Mouse (Mus musculus) spleen, postnatal 14 days (tissue): ENCODE results near the gene Smtnl1.

Experiments used
- DNase-seq, 2 experiments: peaks; one replicate each; pipeline ENCODE4 v3.0.0; 2021 to 2022; ENCODE audit warnings: low spot score in 2 of 2

Smtnl1 gene

GRCm38 (mm10) chr2:84822552-84822951 lies at the start of gene Smtnl1:
Gene Smtnl1, minus strand, starts transcription at chr2:84822652.
- DNase-seq, result no peak

- peak; percentile 31 to 65 for DNase-seq
These were observed 48.2 kb upstream of the Smtnl1 start for GRCm38 (mm10) chr2:84870623-84871160.

- DNase-seq, result no peak
These were observed 46.5 kb upstream of the Smtnl1 start for GRCm38 (mm10) chr2:84868977-84869376.

GRCm38 (mm10) chr2:84868521-84868943 lies 46.1 kb upstream of the Smtnl1 start:
- peak; percentile 74 to 86 for DNase-seq

- peak; percentile 52 to 71 for DNase-seq
These were observed 43.4 kb upstream of the Smtnl1 start for GRCm38 (mm10) chr2:84865616-84866571.

- no peak for DNase-seq
These were observed 39.8 kb upstream of the Smtnl1 start for GRCm38 (mm10) chr2:84862231-84862630.

GRCm38 (mm10) chr2:84861430-84861829 lies 39.0 kb upstream of the Smtnl1 start:
- DNase-seq, result no peak

GRCm38 (mm10) chr2:84859991-84860780 lies 37.7 kb upstream of the Smtnl1 start:
- DNase-seq, result no peak

GRCm38 (mm10) chr2:84858551-84858950 lies 36.1 kb upstream of the Smtnl1 start:
- DNase-seq, result no peak

- peak in 1 of 2 experiments; percentile 49 for DNase-seq
These were observed 33.3 kb upstream of the Smtnl1 start for GRCm38 (mm10) chr2:84855732-84856131.

GRCm38 (mm10) chr2:84851130-84852040 lies 28.9 kb upstream of the Smtnl1 start:
- no peak for DNase-seq

- DNase-seq, result no peak
These were observed 28.1 kb upstream of the Smtnl1 start for GRCm38 (mm10) chr2:84850407-84851129.

GRCm38 (mm10) chr2:84845226-84845625 lies 22.8 kb upstream of the Smtnl1 start:
- DNase-seq, result no peak

- no peak for DNase-seq
These were observed 21.2 kb upstream of the Smtnl1 start for GRCm38 (mm10) chr2:84843654-84844053.

GRCm38 (mm10) chr2:84841905-84842304 lies 19.5 kb upstream of the Smtnl1 start:
- peak; percentile 69 to 73 for DNase-seq

GRCm38 (mm10) chr2:84840748-84841563 lies 18.5 kb upstream of the Smtnl1 start:
- DNase-seq, result no peak

GRCm38 (mm10) chr2:84840016-84840747 lies 17.7 kb upstream of the Smtnl1 start:
- DNase-seq, result peak; percentile 63 to 65
